Mouse (Mus musculus) kidney, postnatal 10 days (tissue): ENCODE results near the gene Gpr108.

ENCODE experiments used
- DNase-seq: peaks from one replicate; pipeline ENCODE4 v3.0.0; 2021; ENCODE audit warnings: mixed read lengths

Gene Gpr108

GRCm38 (mm10) chr17:57271301-57271700, 23.1 kb upstream of the Gpr108 start:
- DNase-seq, result peak; percentile 44

GRCm38 (mm10) chr17:57267556-57268126, 19.4 kb upstream of the Gpr108 start:
- no peak for DNase-seq

- DNase-seq, result peak; percentile 91
Measured at GRCm38 (mm10) chr17:57264972-57265945, 17.0 kb upstream of the Gpr108 start.

GRCm38 (mm10) chr17:57264164-57264563, 15.9 kb upstream of the Gpr108 start:
- DNase-seq, result no peak

- DNase-seq, result no peak
Measured at GRCm38 (mm10) chr17:57262901-57263550, 14.8 kb upstream of the Gpr108 start.

- DNase-seq, result no peak
Measured at GRCm38 (mm10) chr17:57261796-57262195, 13.6 kb upstream of the Gpr108 start.

- DNase-seq, result no peak
Measured at GRCm38 (mm10) chr17:57261286-57261685, 13.0 kb upstream of the Gpr108 start.

GRCm38 (mm10) chr17:57260351-57260750, 12.1 kb upstream of the Gpr108 start:
- DNase-seq, result no peak

- DNase-seq, result no peak
Measured at GRCm38 (mm10) chr17:57259742-57260141, 11.5 kb upstream of the Gpr108 start.

GRCm38 (mm10) chr17:57258191-57258590, 9.9 kb upstream of the Gpr108 start:
- DNase-seq, result no peak

- no peak for DNase-seq
Measured at GRCm38 (mm10) chr17:57256921-57257485, 8.8 kb upstream of the Gpr108 start.

- DNase-seq, result peak; percentile 52
Measured at GRCm38 (mm10) chr17:57255354-57255753, 7.1 kb upstream of the Gpr108 start.

GRCm38 (mm10) chr17:57253306-57253705, 5.1 kb upstream of the Gpr108 start:
- no peak for DNase-seq

- no peak for DNase-seq
Measured at GRCm38 (mm10) chr17:57251431-57251830, 3.2 kb upstream of the Gpr108 start.

- DNase-seq, result peak; percentile 72
Measured at GRCm38 (mm10) chr17:57250461-57251160, 2.4 kb upstream of the Gpr108 start.

GRCm38 (mm10) chr17:57249186-57250181, 1.2 kb upstream of the Gpr108 start, which contains the start of gene Trip10:
Trip10 (plus strand) TSS chr17:57249455.
- peak; percentile 99 for DNase-seq

GRCm38 (mm10) chr17:57248771-57249170, 525 bp upstream of the Gpr108 start:
- DNase-seq, result peak; percentile 47

- peak; percentile 92 for DNase-seq
Measured at GRCm38 (mm10) chr17:57247393-57248200, 649 bp downstream of the Gpr108 start.

GRCm38 (mm10) chr17:57246663-57247392, 1.4 kb downstream of the Gpr108 start:
- DNase-seq, result peak; percentile 38
